Mouse (Mus musculus) gastrocnemius, postnatal 25 days (tissue): ENCODE measurements at regions not wholly inside any gene's neighbourhood (a gene's known extent, or its start where the extent isn't known, plus 50 kb on each side); places are given as distances from the start of the nearest gene placed in this dataset.

Experiments used
- DNase-seq: peaks from one replicate; pipeline ENCODE4 v3.0.0; 2022
- microRNA-seq, 2 experiments: library from miRNA; unstranded; fragments of <30 nt; microRNA quantifications; one replicate each; pipeline ENCODE4 v1.2.0; 2021; ENCODE audit warnings: borderline replicate concordance in 2 of 2

- DNase-seq = no peak
Measured at GRCm38 (mm10) chr10:60888541-60888940, 57.2 kb upstream of the Unc5b start.

GRCm38 (mm10) chr10:60885348-60886275 is 54.2 kb upstream of the Unc5b start:
- DNase-seq = no peak

- no peak for DNase-seq
Measured at GRCm38 (mm10) chr10:60884806-60885205, 53.4 kb upstream of the Unc5b start.

Small RNA genes lying in the stretch of these regions (microRNA-seq; reads per million reads assigned to microRNA genes)
- gene Mir466j (0 reads per million in 2 experiments), gene Mir6408 (0 reads per million in 2 experiments)
